Mouse (Mus musculus) bone marrow, adult 2 months (tissue): Measurements from ENCODE around the gene Bmi1.
A peak's percentile ranks its signal among the peaks of the same experiment; 100 is the strongest.

Source experiments
- CTCF ChIP-seq: fragments of 200-500 bp; IDR thresholded peaks from 2 replicates; pipeline ENCODE4 v1.5.1; 2011; ENCODE audit warnings: low read length, control low read depth; ENCODE audit not compliant: control insufficient read depth, insufficient read depth
- POLR2A ChIP-seq: fragments of 200-500 bp; IDR thresholded peaks from 2 replicates; pipeline ENCODE4 v1.6.1; 2011; ENCODE audit warnings: low read depth, mild to moderate bottlenecking, control low read depth, low read length, borderline replicate concordance; ENCODE audit not compliant: control insufficient read depth

- TF ChIP-seq POLR2A (peak; percentile 33; the same call in 1 of the 2 replicates), CTCF (no peak)
Observed at GRCm38 (mm10) chr2:18688708-18689063, 11.9 kb downstream of the Bmi1 start.
